Mouse (Mus musculus): Measurements from ENCODE around the gene Casc3. TPM values are rescaled to one million over a fixed set of nuclear protein-coding genes. Genes with fewer than 3 reads are reported as not detected.

Casc3 gene
- polyA plus RNA-seq, 1 experiment: 72.2 TPM

DNA sequence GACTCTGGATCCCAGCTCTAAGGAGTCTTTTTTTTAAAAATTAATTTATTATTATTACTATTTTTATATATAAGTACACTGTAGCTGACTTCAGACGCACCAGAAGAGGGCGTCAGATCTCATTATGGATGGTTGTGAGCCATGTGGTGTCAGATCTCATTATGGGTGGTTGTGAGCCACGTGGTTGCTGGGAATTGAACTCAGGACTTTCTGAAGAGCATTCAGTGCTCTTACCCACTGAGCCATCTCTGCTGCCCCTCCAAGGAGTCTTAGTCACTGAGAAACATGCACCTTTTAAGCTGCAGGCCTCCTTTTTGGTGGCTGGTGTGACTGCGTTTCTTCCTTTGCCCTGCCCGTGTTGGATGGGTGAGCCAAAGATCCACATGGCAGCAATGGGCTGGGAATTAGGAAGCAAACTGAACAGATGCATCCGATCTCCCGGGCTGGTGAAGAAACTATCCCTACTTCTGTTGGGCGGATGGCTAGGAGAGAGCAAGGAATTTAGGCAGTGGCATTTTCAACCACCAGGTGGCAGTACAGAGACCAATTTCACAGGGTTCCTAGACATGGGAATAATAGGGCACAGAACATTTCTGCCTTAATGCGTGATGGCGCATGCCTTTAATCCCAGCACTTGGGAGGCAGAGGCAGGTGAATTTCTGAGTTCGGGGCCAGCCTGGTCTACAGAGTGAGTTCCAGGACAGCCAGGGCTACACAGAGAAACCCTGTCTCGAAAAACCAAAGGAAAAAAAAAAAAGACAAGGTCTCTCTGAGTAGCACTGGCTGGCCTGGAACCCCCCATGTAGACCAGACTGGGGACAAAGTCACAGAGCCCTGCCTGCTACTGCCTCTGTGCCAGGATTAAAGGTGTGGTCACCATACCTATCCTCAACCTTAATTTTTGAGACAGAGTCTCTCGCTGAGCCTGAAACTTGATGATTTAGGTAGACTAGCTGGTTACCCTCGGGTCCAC, 54.3 kb downstream of the Casc3 start:
- H3K4me1 ChIP-seq (replicated peaks; ENCODE audit: control insufficient read depth, insufficient read depth, low read length): peaks cover 6% of the 10 kb centered on the region; the same call in 1 of the 2 replicates
- 42% methylated on average over 14 of the region's 14 CpGs for WGBS
- peak; percentile 82 for DNase-seq

DNA sequence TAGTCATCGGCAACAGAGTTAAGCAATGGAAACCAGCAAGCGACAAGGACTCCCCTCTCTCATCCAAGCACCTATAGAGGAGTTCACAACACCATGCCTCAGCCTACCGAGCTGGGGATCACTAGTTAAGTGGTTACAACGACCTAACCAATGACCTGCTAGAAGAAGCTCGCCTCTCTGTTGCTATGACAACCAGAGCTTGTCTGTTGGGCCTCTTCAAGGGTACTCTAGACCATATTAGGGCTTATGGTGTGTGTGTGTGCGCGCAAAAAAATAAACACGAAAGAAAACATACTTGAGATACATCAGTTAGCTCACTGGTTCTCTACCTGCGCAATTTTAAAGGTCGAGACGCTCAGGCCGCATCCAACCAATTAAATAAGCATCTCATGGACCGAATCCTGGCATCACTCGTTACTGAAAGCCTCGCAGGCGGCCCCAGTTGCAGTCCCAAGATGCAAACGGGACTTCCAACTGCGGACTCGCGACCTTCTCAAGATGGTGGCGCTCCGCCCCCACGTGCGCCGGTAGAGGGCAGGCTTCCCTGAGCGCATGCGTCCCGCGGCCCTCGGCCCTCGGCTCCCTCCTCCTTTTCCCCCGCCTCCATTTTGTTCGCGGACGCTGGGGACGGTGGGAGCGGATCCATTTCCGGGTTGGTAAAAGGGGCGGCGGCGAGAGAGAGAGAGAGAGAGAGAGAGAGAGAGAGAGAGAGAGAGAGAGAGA, 58.5 kb downstream of the Casc3 start, which contains the start of gene Wipf2:
Wipf2 (plus strand) TSS at position 611 of the 723 bp plus-strand sequence.
- Histone ChIP-seq H3K4me3 (ENCODE audit: control insufficient read depth, insufficient read depth, low read length) (peak within 1 kb of the TSS; percentile 67), H3K4me1 (replicated peaks; ENCODE audit: control insufficient read depth, insufficient read depth, low read length) (peaks cover 12% of the 10 kb centered on the region), H3K27me3 (ENCODE audit: control insufficient read depth, insufficient read depth, low read length) (no peaks in the 10 kb centered on the region), H3K27ac (ENCODE audit: control insufficient read depth, insufficient read depth, low read length) (peak within 1 kb of the TSS; percentile 10; the same call in 1 of the 2 replicates), H3K36me3 (ENCODE audit: control insufficient read depth, insufficient read depth, low read length) (peaks cover 11% of the 10 kb centered on the region; the same call in 1 of the 2 replicates)
- peak; percentile 95 for DNase-seq
- WGBS: 10% methylated on average over 38 of the region's 41 CpGs
- TF ChIP-seq POLR2A (IDR thresholded peaks at IDR 0.05; ENCODE audit: control insufficient read depth, extremely low read depth, insufficient read depth, low read length, poor library complexity): no peak
- peak; percentile 87 for TF ChIP-seq CTCF (IDR thresholded peaks at IDR 0.05; ENCODE audit: borderline replicate concordance, control insufficient read depth, extremely low read depth, insufficient read depth, low read length, poor library complexity)

More for the DNA sequence above, 54.3 kb downstream of the Casc3 start:
- Histone ChIP-seq H3K36me3 (ENCODE audit: control insufficient read depth, insufficient read depth, low read length) (no peaks in the 10 kb centered on the region), H3K27ac (ENCODE audit: control insufficient read depth, insufficient read depth, low read length) (no peak overlapping the region), H3K27me3 (ENCODE audit: control insufficient read depth, insufficient read depth, low read length) (no peaks in the 10 kb centered on the region), H3K4me3 (ENCODE audit: control insufficient read depth, insufficient read depth, low read length) (no peak overlapping the region)
- no peak for TF ChIP-seq POLR2A (IDR thresholded peaks at IDR 0.05; ENCODE audit: control insufficient read depth, extremely low read depth, insufficient read depth, low read length, poor library complexity)
- peak; percentile 39; the same call in 1 of the 2 replicates for TF ChIP-seq CTCF (IDR thresholded peaks at IDR 0.05; ENCODE audit: borderline replicate concordance, control insufficient read depth, extremely low read depth, insufficient read depth, low read length, poor library complexity)

DNA sequence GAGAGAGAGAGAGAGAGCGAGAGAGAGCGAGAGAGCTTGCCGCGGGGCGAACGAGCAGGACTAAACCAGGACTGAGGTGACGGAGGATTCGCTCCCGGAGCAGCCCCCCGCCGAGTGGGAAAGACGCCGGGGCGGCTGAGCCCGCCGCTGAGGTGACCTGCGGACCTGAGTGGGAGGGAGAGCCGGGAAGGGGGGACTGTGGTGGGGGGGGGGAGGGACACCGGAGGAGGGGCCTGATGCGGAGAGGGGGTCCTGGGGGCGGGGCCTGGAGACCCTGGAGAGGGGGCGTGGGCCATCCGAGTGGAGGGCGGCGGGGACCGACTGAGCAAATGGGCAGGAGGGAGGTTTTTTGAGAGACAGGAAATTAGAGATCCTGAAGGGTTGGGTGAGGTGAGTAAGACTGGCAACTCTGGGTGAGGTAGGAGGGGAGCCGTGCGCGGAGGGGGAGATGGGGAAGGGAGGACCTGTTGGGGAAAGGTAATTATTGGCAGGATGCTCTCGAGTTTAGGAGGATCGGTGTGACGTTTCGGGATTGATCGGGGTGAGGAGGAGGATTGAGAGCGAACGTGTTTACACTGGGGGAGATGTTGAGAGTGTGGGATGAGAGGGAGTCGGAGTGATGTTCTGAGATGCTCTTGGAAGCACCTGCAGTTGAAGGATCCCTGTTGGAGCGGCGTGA, 59.2 kb downstream of the Casc3 start:
- Histone ChIP-seq H3K4me1 (replicated peaks; ENCODE audit: control insufficient read depth, insufficient read depth, low read length) (peaks cover 11% of the 10 kb centered on the region), H3K27ac (ENCODE audit: control insufficient read depth, insufficient read depth, low read length) (peak overlapping the region; percentile 10; the same call in 1 of the 2 replicates), H3K36me3 (ENCODE audit: control insufficient read depth, insufficient read depth, low read length) (peaks cover 11% of the 10 kb centered on the region; the same call in 1 of the 2 replicates), H3K4me3 (ENCODE audit: control insufficient read depth, insufficient read depth, low read length) (peak overlapping the region; percentile 67), H3K27me3 (ENCODE audit: control insufficient read depth, insufficient read depth, low read length) (no peaks in the 10 kb centered on the region)
- DNase-seq: peak; percentile 61
- under 1% methylated on average over 39 of the region's 39 CpGs for WGBS
- TF ChIP-seq POLR2A (IDR thresholded peaks at IDR 0.05; ENCODE audit: control insufficient read depth, extremely low read depth, insufficient read depth, low read length, poor library complexity) (no peak), CTCF (IDR thresholded peaks at IDR 0.05; ENCODE audit: borderline replicate concordance, control insufficient read depth, extremely low read depth, insufficient read depth, low read length, poor library complexity) (no peak)

DNA sequence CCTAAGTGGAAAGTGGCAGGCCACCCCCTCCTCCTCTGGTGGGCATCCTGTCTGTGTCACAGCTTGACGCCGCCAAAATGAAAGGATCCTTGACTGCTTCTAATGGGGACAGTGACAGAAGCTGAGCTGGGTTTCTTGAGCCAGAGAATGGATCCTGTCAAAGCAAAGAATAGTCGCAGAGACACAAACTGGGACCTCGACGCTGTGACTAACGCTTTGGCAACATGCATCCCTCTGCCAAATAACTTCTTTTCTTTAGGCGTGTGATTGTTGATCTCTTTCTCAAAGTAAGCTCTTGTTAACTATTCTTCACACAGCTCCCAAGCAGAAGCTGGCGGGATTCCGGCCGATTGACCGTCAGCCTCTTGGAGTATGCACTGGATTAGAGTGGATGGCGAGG, 62.6 kb downstream of the Casc3 start:
- peaks cover 14% of the 10 kb centered on the region; the same call in 1 of the 2 replicates for H3K36me3 ChIP-seq (ENCODE audit: control insufficient read depth, insufficient read depth, low read length)
- no peak for DNase-seq
- H3K4me1 ChIP-seq (replicated peaks; ENCODE audit: control insufficient read depth, insufficient read depth, low read length): peaks cover 9% of the 10 kb centered on the region
- no peak overlapping the region for H3K27ac ChIP-seq (ENCODE audit: control insufficient read depth, insufficient read depth, low read length)
- 96% methylated on average over 12 of the region's 12 CpGs for WGBS
- no peak overlapping the region for H3K4me3 ChIP-seq (ENCODE audit: control insufficient read depth, insufficient read depth, low read length)
- H3K27me3 ChIP-seq (ENCODE audit: control insufficient read depth, insufficient read depth, low read length): no peaks in the 10 kb centered on the region
- TF ChIP-seq CTCF (IDR thresholded peaks at IDR 0.05; ENCODE audit: borderline replicate concordance, control insufficient read depth, extremely low read depth, insufficient read depth, low read length, poor library complexity) (no peak), POLR2A (IDR thresholded peaks at IDR 0.05; ENCODE audit: control insufficient read depth, extremely low read depth, insufficient read depth, low read length, poor library complexity) (no peak)

DNA sequence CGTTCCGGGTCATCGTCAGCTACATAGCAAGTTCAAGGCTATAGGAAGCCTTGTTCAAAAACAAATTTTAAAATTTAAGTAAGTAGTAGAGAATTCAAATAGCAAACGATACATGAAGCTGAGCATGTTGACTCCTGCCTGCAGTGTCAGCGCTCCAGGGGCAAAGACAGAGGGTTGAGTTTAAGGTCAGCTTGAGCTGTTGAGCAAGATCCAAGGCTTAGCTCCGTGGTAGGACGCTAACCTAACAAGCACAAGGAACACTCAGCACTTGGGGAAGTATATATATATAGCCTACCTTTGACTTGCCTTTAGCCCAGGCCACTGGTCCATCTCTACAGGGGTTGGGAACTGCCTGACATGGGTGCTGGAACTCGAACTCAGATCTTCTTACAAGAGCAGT, 65.2 kb downstream of the Casc3 start:
- H3K36me3 ChIP-seq (ENCODE audit: control insufficient read depth, insufficient read depth, low read length): peaks cover 14% of the 10 kb centered on the region; the same call in 1 of the 2 replicates
- TF ChIP-seq POLR2A (IDR thresholded peaks at IDR 0.05; ENCODE audit: control insufficient read depth, extremely low read depth, insufficient read depth, low read length, poor library complexity): no peak
- TF ChIP-seq CTCF (IDR thresholded peaks at IDR 0.05; ENCODE audit: borderline replicate concordance, control insufficient read depth, extremely low read depth, insufficient read depth, low read length, poor library complexity): no peak
- H3K27ac ChIP-seq (ENCODE audit: control insufficient read depth, insufficient read depth, low read length): no peak overlapping the region
- peaks cover 2% of the 10 kb centered on the region; the same call in 1 of the 2 replicates for H3K4me1 ChIP-seq (replicated peaks; ENCODE audit: control insufficient read depth, insufficient read depth, low read length)
- DNase-seq: no peak
- H3K27me3 ChIP-seq (ENCODE audit: control insufficient read depth, insufficient read depth, low read length): no peaks in the 10 kb centered on the region
- 92% methylated on average over 8 of the region's 8 CpGs for WGBS
- no peak overlapping the region for H3K4me3 ChIP-seq (ENCODE audit: control insufficient read depth, insufficient read depth, low read length)

All from thymus, adult 2 months (tissue).